Mouse (Mus musculus): ENCODE data around the gene Cep57l1. TPM values are rescaled to one million over a fixed set of nuclear protein-coding genes. Genes with fewer than 3 reads are reported as not detected.
A peak's percentile ranks its signal among the peaks of the same experiment; 100 is the strongest.

Gene Cep57l1
- total and polyA plus RNA-seq, 3 experiments = 0.86 to 2.5 (median 2.3) TPM

- Histone ChIP-seq H3K79me2 (replicated peaks; ENCODE audit: control insufficient read depth, insufficient read depth, low read length) (peaks cover 7% of the 10 kb centered on the region), H3K4me3 (no peak overlapping the region), H3K4me1 (ENCODE audit: control insufficient read depth, insufficient read depth, low read length) (peaks cover 17% of the 10 kb centered on the region), H3K9ac (ENCODE audit: low read depth, low read length) (peak overlapping the region; percentile 8; the same call in 1 of the 2 replicates), H3K27me3 (ENCODE audit: control insufficient read depth, insufficient read depth, low read length) (no peaks in the 10 kb centered on the region), H3K27ac (peak overlapping the region; percentile 8; the same call in 1 of the 2 replicates), H3K36me3 (ENCODE audit: control insufficient read depth, insufficient read depth, low read length) (peaks cover 8% of the 10 kb centered on the region)
- TF ChIP-seq CTCF (IDR thresholded peaks at IDR 0.05) = no peak
- no peak for TF ChIP-seq EP300 (IDR thresholded peaks at IDR 0.05; ENCODE audit: insufficient read depth, low read depth, low read length)
- TF ChIP-seq POLR2A (IDR thresholded peaks at IDR 0.05; ENCODE audit: insufficient read depth, low read depth, low read length) = no peak
- WGBS = 60% methylated on average over 6 of the region's 6 CpGs
- no peak for DNase-seq
- intact Hi-C loops (cut with DNase I) = loop anchor here (5.0 kb wide), 2 partner anchors 150 to 200 kb away; no protein-coding TSS in a partner anchor
These were observed 22.5 kb upstream of the Cep57l1 start for GRCm38 (mm10) chr10:41832191-41832590.

DNA sequence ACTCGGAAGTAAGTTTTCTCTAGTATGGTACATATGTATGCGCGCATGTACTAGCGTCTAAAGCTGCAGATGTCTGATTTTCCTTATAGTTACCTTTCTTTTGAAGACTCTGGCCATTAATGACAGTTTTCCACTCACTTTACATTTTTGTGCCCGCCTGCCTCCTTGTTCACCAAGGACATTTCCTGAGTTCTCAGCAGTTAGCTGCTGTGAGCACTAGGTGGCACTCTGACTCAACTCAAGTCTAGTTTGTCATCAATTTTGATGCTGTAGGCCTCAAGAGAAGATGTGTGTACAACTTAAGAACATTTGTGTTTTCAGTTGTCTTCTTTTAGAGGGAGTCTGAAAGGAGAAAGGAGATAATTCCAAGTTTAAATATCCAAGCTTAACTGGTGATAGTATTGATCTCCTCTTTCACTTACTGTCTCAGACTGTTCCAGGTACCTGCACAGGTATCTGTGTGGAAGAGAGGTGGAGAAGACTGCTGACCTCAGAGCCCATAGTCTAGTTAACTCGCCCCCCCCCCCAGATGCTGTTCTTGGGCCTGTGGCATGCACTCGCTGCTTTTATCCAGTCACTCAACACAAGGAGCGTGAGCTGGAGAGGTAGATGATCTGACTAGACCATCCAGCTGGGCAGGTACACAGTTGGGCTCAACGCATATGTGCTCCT, 21.3 kb upstream of the Cep57l1 start:
- TF ChIP-seq POLR2A (IDR thresholded peaks at IDR 0.05; ENCODE audit: insufficient read depth, low read depth, low read length) = no peak
- TF ChIP-seq CTCF (IDR thresholded peaks at IDR 0.05) = peak; percentile 97
- TF ChIP-seq EP300 (IDR thresholded peaks at IDR 0.05; ENCODE audit: insufficient read depth, low read depth, low read length) = peak; percentile 72; the same call in 1 of the 2 replicates
- no peak overlapping the region for H3K4me3 ChIP-seq
- 45% methylated on average over 9 of the region's 9 CpGs for WGBS
- no peaks in the 10 kb centered on the region for H3K27me3 ChIP-seq (ENCODE audit: control insufficient read depth, insufficient read depth, low read length)
- H3K27ac ChIP-seq = peak overlapping the region; percentile 57
- H3K9ac ChIP-seq (ENCODE audit: low read depth, low read length) = no peak overlapping the region
- peaks cover 17% of the 10 kb centered on the region for H3K4me1 ChIP-seq (ENCODE audit: control insufficient read depth, insufficient read depth, low read length)
- H3K79me2 ChIP-seq (replicated peaks; ENCODE audit: control insufficient read depth, insufficient read depth, low read length) = peaks cover 7% of the 10 kb centered on the region
- peaks cover 8% of the 10 kb centered on the region for H3K36me3 ChIP-seq (ENCODE audit: control insufficient read depth, insufficient read depth, low read length)
- DNase-seq = peak; percentile 66 to 76
- intact Hi-C loops (cut with DNase I) = loop anchor here (1.0 to 5.0 kb wide), 6 partner anchors 58 to 464 kb away; no protein-coding TSS in a partner anchor

- intact Hi-C loops (cut with DNase I) = loop anchor here (2.0 to 5.0 kb wide), 5 partner anchors 58 to 464 kb away; no protein-coding TSS in a partner anchor
- H3K27ac ChIP-seq = peak overlapping the region; percentile 57
These were observed 20.8 kb upstream of the Cep57l1 start for GRCm38 (mm10) chr10:41830445-41830844.

GRCm38 (mm10) chr10:41829980-41830379, 20.3 kb upstream of the Cep57l1 start:
- Histone ChIP-seq H3K79me2 (replicated peaks; ENCODE audit: control insufficient read depth, insufficient read depth, low read length) (peaks cover 7% of the 10 kb centered on the region), H3K4me3 (no peak overlapping the region), H3K9ac (ENCODE audit: low read depth, low read length) (no peak overlapping the region), H3K4me1 (ENCODE audit: control insufficient read depth, insufficient read depth, low read length) (peaks cover 17% of the 10 kb centered on the region), H3K36me3 (ENCODE audit: control insufficient read depth, insufficient read depth, low read length) (peaks cover 8% of the 10 kb centered on the region), H3K27ac (peak overlapping the region; percentile 57), H3K27me3 (ENCODE audit: control insufficient read depth, insufficient read depth, low read length) (no peaks in the 10 kb centered on the region)
- TF ChIP-seq CTCF (IDR thresholded peaks at IDR 0.05) = no peak
- no peak for TF ChIP-seq EP300 (IDR thresholded peaks at IDR 0.05; ENCODE audit: insufficient read depth, low read depth, low read length)
- no peak for TF ChIP-seq POLR2A (IDR thresholded peaks at IDR 0.05; ENCODE audit: insufficient read depth, low read depth, low read length)
- WGBS = 88% methylated on average over 2 of the region's 2 CpGs
- intact Hi-C loops (cut with DNase I) = loop anchor here (2.0 to 5.0 kb wide), 5 partner anchors 59 to 465 kb away; no protein-coding TSS in a partner anchor
- DNase-seq = no peak

More at GRCm38 (mm10) chr10:41830445-41830844, 20.8 kb upstream of the Cep57l1 start:
- no peak overlapping the region for H3K4me3 ChIP-seq
- H3K36me3 ChIP-seq (ENCODE audit: control insufficient read depth, insufficient read depth, low read length) = peaks cover 8% of the 10 kb centered on the region
- DNase-seq = no peak
- H3K4me1 ChIP-seq (ENCODE audit: control insufficient read depth, insufficient read depth, low read length) = peaks cover 17% of the 10 kb centered on the region
- TF ChIP-seq CTCF (IDR thresholded peaks at IDR 0.05) = no peak
- TF ChIP-seq EP300 (IDR thresholded peaks at IDR 0.05; ENCODE audit: insufficient read depth, low read depth, low read length) = no peak
- TF ChIP-seq POLR2A (IDR thresholded peaks at IDR 0.05; ENCODE audit: insufficient read depth, low read depth, low read length) = no peak
- H3K27me3 ChIP-seq (ENCODE audit: control insufficient read depth, insufficient read depth, low read length) = no peaks in the 10 kb centered on the region
- peaks cover 7% of the 10 kb centered on the region for H3K79me2 ChIP-seq (replicated peaks; ENCODE audit: control insufficient read depth, insufficient read depth, low read length)
- H3K9ac ChIP-seq (ENCODE audit: low read depth, low read length) = no peak overlapping the region
- WGBS = 40% methylated on average over 4 of the region's 4 CpGs

- H3K27me3 ChIP-seq (ENCODE audit: control insufficient read depth, insufficient read depth, low read length) = no peaks in the 10 kb centered on the region
- H3K79me2 ChIP-seq (replicated peaks; ENCODE audit: control insufficient read depth, insufficient read depth, low read length) = peaks cover 7% of the 10 kb centered on the region
- DNase-seq = no peak
- intact Hi-C loops (cut with DNase I) = no loop called here
- H3K9ac ChIP-seq (ENCODE audit: low read depth, low read length) = no peak overlapping the region
- H3K27ac ChIP-seq = no peak overlapping the region; the same call in 1 of the 2 replicates
- H3K4me1 ChIP-seq (ENCODE audit: control insufficient read depth, insufficient read depth, low read length) = peaks cover 15% of the 10 kb centered on the region
- peaks cover 8% of the 10 kb centered on the region for H3K36me3 ChIP-seq (ENCODE audit: control insufficient read depth, insufficient read depth, low read length)
- TF ChIP-seq EP300 (IDR thresholded peaks at IDR 0.05; ENCODE audit: insufficient read depth, low read depth, low read length) (no peak), POLR2A (IDR thresholded peaks at IDR 0.05; ENCODE audit: insufficient read depth, low read depth, low read length) (no peak), CTCF (IDR thresholded peaks at IDR 0.05) (no peak)
- H3K4me3 ChIP-seq = no peak overlapping the region
- WGBS = 86% methylated on average over 5 of the region's 5 CpGs
These were observed 19.5 kb upstream of the Cep57l1 start for GRCm38 (mm10) chr10:41829191-41829590.

- TF ChIP-seq EP300 (IDR thresholded peaks at IDR 0.05; ENCODE audit: insufficient read depth, low read depth, low read length) = no peak
- no peak for TF ChIP-seq CTCF (IDR thresholded peaks at IDR 0.05)
- TF ChIP-seq POLR2A (IDR thresholded peaks at IDR 0.05; ENCODE audit: insufficient read depth, low read depth, low read length) = no peak
- no peaks in the 10 kb centered on the region for H3K27me3 ChIP-seq (ENCODE audit: control insufficient read depth, insufficient read depth, low read length)
- H3K36me3 ChIP-seq (ENCODE audit: control insufficient read depth, insufficient read depth, low read length) = peaks cover 3% of the 10 kb centered on the region
- H3K79me2 ChIP-seq (replicated peaks; ENCODE audit: control insufficient read depth, insufficient read depth, low read length) = peaks cover 5% of the 10 kb centered on the region
- intact Hi-C loops (cut with DNase I) = no loop called here
- no peak for DNase-seq
- peaks cover 14% of the 10 kb centered on the region for H3K4me1 ChIP-seq (ENCODE audit: control insufficient read depth, insufficient read depth, low read length)
- WGBS = 86% methylated on average over 4 of the region's 4 CpGs
- H3K4me3 ChIP-seq = no peak overlapping the region
- no peak overlapping the region for H3K9ac ChIP-seq (ENCODE audit: low read depth, low read length)
- H3K27ac ChIP-seq = peak overlapping the region; percentile 1; the same call in 1 of the 2 replicates
These were observed 18.1 kb upstream of the Cep57l1 start for GRCm38 (mm10) chr10:41827784-41828183.

Data from heart, adult 2 months (tissue).